Mouse (Mus musculus) limb, embryonic 14.5 days (tissue): ENCODE data around the gene Srgap1. TPM values are rescaled to one million over a fixed set of nuclear protein-coding genes. Genes with fewer than 3 reads are reported as not detected.
A peak's percentile ranks its signal among the peaks of the same experiment; 100 is the strongest.

Experiments
- ATAC-seq: fragments of 200-750 bp; cut with Nextera tagmentation; 2 replicates; pipeline ENCODE4 v1.8.0; 2017; ENCODE audit warnings: low read depth, moderate number of reproducible peaks, moderate TSS enrichment; ENCODE audit not compliant: low FRiP score
- DNase-seq: peaks from one replicate; pipeline ENCODE4 v3.0.0-alpha.2; 2015; ENCODE audit warnings: low spot score
- H3K27ac ChIP-seq: fragments of 300-500 bp; sonication (generic); replicated peaks from 2 replicates; pipeline ENCODE4 v1.5.1; 2014; ENCODE audit warnings: low read depth, mild to moderate bottlenecking, low read length, moderate library complexity, mixed read lengths
- H3K27me3 ChIP-seq: fragments of 300-500 bp; sonication (generic); 2 replicates; pipeline ENCODE4 v1.6.1; 2014; ENCODE audit warnings: low read length, mixed read lengths; ENCODE audit not compliant: control insufficient read depth, insufficient read depth
- H3K36me3 ChIP-seq: fragments of 300-500 bp; sonication (generic); 2 replicates; pipeline ENCODE4 v1.6.1; 2014; ENCODE audit warnings: mild to moderate bottlenecking, low read length, moderate library complexity, mixed read lengths; ENCODE audit not compliant: control insufficient read depth, insufficient read depth
- H3K4me1 ChIP-seq: fragments of 300-500 bp; sonication (generic); 2 replicates; pipeline ENCODE4 v1.6.1; 2014; ENCODE audit warnings: antibody characterized with exemption, low read length, mixed read lengths; ENCODE audit not compliant: control insufficient read depth, insufficient read depth
- H3K4me2 ChIP-seq: fragments of 300-500 bp; sonication (generic); replicated peaks from 2 replicates; pipeline ENCODE4 v1.6.1; 2014; ENCODE audit warnings: low read depth, mild to moderate bottlenecking, low read length, moderate library complexity; ENCODE audit not compliant: severe bottlenecking
- H3K4me3 ChIP-seq: fragments of 300-500 bp; sonication (generic); replicated peaks from 2 replicates; pipeline ENCODE4 v1.5.1; 2014; ENCODE audit warnings: low read length
- H3K9ac ChIP-seq: fragments of 300-500 bp; sonication (generic); 2 replicates; pipeline ENCODE4 v1.6.1; 2014; ENCODE audit warnings: mild to moderate bottlenecking, low read depth, low read length, moderate library complexity; ENCODE audit not compliant: severe bottlenecking
- H3K9me3 ChIP-seq: fragments of 300-500 bp; sonication (generic); 2 replicates; pipeline ENCODE4 v1.6.1; 2016; ENCODE audit warnings: low read length; ENCODE audit not compliant: control insufficient read depth
- POLR2A ChIP-seq: fragments of 200-500 bp; IDR thresholded peaks from 2 replicates; pipeline ENCODE4 v1.8.0; 2012; ENCODE audit warnings: inconsistent platforms, mild to moderate bottlenecking, moderate library complexity, borderline replicate concordance; ENCODE audit not compliant: insufficient read depth, insufficient read length; ENCODE audit errors: extremely low read depth
- WGBS: fragments of 180-500 bp; shearing (Covaris S2); extraction: QIAGEN DNeasy Blood & Tissue Kit; methylation state at CpG from one replicate; pipeline ENCODE4 v1.1.7; 2014; 5-methylcytosine and 5-hydroxymethylcytosine counted together
- polyA plus RNA-seq, 2 experiments: library from polyadenylated mRNA; depleted of rRNA in 1 of 2; stranded (reverse) in 1 of 2; unstranded in 1 of 2; fragments of >200 nt; fragmentation: Nextera tagmentation in 1 of 2; extraction: Ambion mirVana in 1 of 2; gene quantifications; 2 replicates each; pipeline versions ENCODE4 v1.2.1 to v1.2.3; 2012 to 2014

Gene Srgap1
- polyA plus RNA-seq, 2 experiments = 9.6 to 18.2 TPM

DNA sequence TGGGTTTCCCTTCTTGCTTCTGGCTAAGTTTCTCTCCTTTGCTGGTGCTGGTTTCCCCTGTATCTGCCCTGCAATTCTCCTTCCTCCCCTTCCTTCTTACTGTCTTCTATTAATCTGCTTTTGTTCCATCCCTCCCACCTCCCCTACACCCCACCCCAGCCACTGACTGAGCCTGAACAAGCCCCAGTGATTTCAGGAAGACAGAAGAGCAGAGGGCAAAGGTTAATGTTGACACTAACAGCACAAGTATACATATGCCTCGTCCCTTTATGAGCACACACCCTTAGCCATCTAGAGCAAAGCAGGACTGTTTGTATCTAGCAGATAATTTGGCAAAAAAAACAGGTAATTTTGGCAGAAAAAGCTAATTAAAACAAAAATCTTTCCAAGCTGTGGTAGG, 291.3 kb downstream of the Srgap1 start:
- no peaks in the 10 kb centered on the region for H3K36me3 ChIP-seq
- no peak overlapping the region for H3K27ac ChIP-seq
- no peak for TF ChIP-seq POLR2A
- H3K27me3 ChIP-seq = no peaks in the 10 kb centered on the region
- no peaks in the 10 kb centered on the region for H3K4me1 ChIP-seq
- H3K9me3 ChIP-seq = no peaks in the 10 kb centered on the region
- H3K4me3 ChIP-seq = no peak overlapping the region
- 18% methylated on average over 1 of the region's 1 CpGs for WGBS
- H3K9ac ChIP-seq = no peak overlapping the region
- DNase-seq = no peak
- no peak overlapping the region for H3K4me2 ChIP-seq
- ATAC-seq = no peak

GRCm38 (mm10) chr10:121754237-121754636, 292.9 kb downstream of the Srgap1 start:
- DNase-seq (no peak), ATAC-seq (no peak)
- Histone ChIP-seq H3K9ac (no peak overlapping the region), H3K4me2 (no peak overlapping the region), H3K36me3 (peaks cover 5% of the 10 kb centered on the region; the same call in 1 of the 2 replicates), H3K4me3 (no peak overlapping the region), H3K4me1 (no peaks in the 10 kb centered on the region), H3K9me3 (0 out of 2 replicates have a peak, but pooled peaks cover 7% of the 10 kb centered on the region), H3K27ac (no peak overlapping the region), H3K27me3 (no peaks in the 10 kb centered on the region)
- no peak for TF ChIP-seq POLR2A
- 78% methylated on average over 5 of the region's 5 CpGs for WGBS

DNA sequence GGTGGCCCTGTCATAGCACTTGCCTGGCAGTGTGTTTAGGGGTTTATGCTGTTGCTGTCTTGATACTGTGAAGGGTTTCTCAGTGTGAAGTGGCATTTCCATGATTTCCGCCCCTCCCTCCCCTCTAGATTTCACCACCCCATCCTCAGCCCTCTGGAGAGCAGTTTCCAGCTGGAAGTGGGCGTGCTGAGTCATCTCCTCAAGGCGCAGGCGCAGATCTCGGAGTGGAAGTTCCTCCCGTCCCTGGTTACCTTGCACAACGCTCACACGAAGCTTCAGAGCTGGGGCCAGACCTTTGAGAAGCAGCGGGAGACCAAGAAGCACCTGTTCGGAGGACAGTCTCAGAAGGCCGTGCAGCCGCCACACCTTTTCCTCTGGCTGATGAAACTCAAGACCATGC, 296.9 kb downstream of the Srgap1 start:
- 0 out of 2 replicates have a peak, but pooled peaks cover 7% of the 10 kb centered on the region for H3K9me3 ChIP-seq
- H3K27ac ChIP-seq = no peak overlapping the region
- ATAC-seq = no peak
- TF ChIP-seq POLR2A = no peak
- no peak overlapping the region for H3K4me3 ChIP-seq
- H3K4me2 ChIP-seq = no peak overlapping the region
- H3K36me3 ChIP-seq = peaks cover 12% of the 10 kb centered on the region
- DNase-seq = no peak
- no peaks in the 10 kb centered on the region for H3K4me1 ChIP-seq
- H3K27me3 ChIP-seq = no peaks in the 10 kb centered on the region
- no peak overlapping the region for H3K9ac ChIP-seq
- 94% methylated on average over 12 of the region's 12 CpGs for WGBS

GRCm38 (mm10) chr10:121742336-121742735, 304.8 kb downstream of the Srgap1 start:
- H3K36me3 ChIP-seq = peaks cover 6% of the 10 kb centered on the region; the same call in 1 of the 2 replicates
- ATAC-seq = no peak
- H3K27ac ChIP-seq = no peak overlapping the region
- DNase-seq = no peak
- H3K4me2 ChIP-seq = no peak overlapping the region
- no peak overlapping the region for H3K4me3 ChIP-seq
- H3K27me3 ChIP-seq = no peaks in the 10 kb centered on the region
- no peak overlapping the region for H3K9ac ChIP-seq
- TF ChIP-seq POLR2A = no peak
- 35% methylated on average over 4 of the region's 4 CpGs for WGBS
- peaks cover 5% of the 10 kb centered on the region for H3K4me1 ChIP-seq
- H3K9me3 ChIP-seq = no peaks in the 10 kb centered on the region

DNA sequence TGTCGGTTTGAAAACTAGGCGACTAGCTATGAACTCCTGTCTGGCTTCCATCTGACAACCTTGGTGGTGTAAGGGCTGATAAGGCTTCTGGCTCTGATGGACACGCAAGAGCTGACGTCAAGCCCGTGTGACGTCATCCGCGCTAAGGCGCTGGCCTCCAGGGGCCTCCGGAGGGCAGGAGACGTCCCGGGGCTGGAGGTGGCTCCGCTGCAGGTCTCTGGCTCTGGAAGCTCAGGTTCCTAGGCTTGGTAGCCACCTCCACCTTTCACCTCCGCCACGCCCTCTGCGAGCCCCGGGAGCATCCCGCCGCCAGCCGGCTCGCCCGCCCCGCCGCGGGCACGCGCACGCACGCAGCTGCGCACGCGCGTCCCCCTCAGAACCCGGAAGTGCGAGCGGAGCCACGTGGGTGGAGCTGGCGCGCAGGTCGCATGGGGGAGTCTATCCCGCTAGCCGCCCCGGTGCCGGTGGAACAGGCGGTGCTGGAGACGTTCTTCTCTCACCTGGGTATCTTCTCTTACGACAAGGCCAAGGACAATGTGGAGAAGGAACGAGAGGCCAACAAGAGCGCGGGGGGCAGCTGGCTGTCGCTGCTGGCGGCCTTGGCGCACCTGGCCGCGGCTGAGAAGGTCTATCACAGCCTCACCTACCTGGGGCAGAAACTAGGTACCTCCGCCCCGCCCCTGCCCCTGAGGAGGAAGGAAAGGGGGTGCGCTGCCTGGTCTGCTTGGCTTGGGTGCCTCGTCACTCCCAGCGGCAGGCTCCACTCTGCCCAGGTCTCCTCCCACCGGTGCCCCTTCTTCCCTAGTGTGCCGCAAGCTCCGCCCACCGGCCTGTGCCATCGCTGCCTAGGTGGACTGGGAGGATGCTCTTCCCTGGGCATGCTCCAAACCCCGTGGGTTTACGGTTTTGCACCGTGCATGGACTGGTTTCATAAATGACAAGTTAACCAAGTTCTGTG, 307.3 kb downstream of the Srgap1 start, which contains the start of gene BC048403:
Gene BC048403, plus strand, starts transcription at position 390 of the 958 bp plus-strand sequence.
- peak within 1 kb of the TSS; percentile 83 for H3K4me3 ChIP-seq
- WGBS = 1% methylated on average over 66 of the region's 68 CpGs
- no peaks in the 10 kb centered on the region for H3K9me3 ChIP-seq
- TF ChIP-seq POLR2A = peak; percentile 68; the same call in 1 of the 2 replicates
- H3K27me3 ChIP-seq = no peaks in the 10 kb centered on the region
- H3K36me3 ChIP-seq = no peaks in the 10 kb centered on the region
- DNase-seq (peak; percentile 76), ATAC-seq (peak; percentile 96)
- peaks cover 5% of the 10 kb centered on the region for H3K4me1 ChIP-seq
- H3K9ac ChIP-seq = peak within 1 kb of the TSS; percentile 78
- peak within 1 kb of the TSS; percentile 97 for H3K4me2 ChIP-seq
- H3K27ac ChIP-seq = peak within 1 kb of the TSS; percentile 59; the same call in 1 of the 2 replicates
